Mouse (Mus musculus): ENCODE results near the gene Evl. TPM values are rescaled to one million over a fixed set of nuclear protein-coding genes. Genes with fewer than 3 reads are reported as not detected.

Gene Evl
- polyA plus RNA-seq, 1 experiment from 2014 or later: 51.0 TPM

DNA sequence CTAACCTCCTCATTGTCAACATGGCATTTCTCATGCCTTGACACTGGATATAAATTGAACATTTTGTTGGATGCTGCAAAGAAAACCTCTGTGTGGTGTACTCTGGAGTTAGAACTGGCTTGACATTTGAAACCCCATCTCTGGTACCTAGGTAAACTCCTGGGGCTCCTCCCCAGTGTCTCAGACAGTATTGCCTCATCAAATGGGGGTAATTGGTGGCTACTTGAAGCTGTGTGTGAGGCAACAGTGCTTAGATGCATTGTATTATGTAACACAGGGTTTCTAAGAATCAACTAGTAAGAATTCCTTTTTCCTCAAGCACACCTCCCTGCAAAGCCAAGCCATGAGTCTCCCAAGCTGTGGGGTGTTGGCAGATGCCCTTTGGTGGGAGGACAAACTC lies 93.3 kb downstream of the Evl start:
- Histone ChIP-seq H3K9ac (ENCODE audit: low read depth, low read length) (no peak overlapping the region), H3K4me3 (ENCODE audit: low read depth, low read length) (no peak overlapping the region), H3K36me3 (ENCODE audit: control insufficient read depth, insufficient read depth, low read length) (peaks cover 4% of the 10 kb centered on the region), H3K4me2 (no peak overlapping the region), H3K4me1 (ENCODE audit: control insufficient read depth, insufficient read depth, low read length) (no peaks in the 10 kb centered on the region), H3K9me3 (replicated peaks; ENCODE audit: control insufficient read depth, low read length) (no peaks in the 10 kb centered on the region), H3K27ac (ENCODE audit: low read depth, low read length) (no peak overlapping the region), H3K27me3 (ENCODE audit: control insufficient read depth, insufficient read depth, low read length) (no peaks in the 10 kb centered on the region)
- no peak for ATAC-seq (replicated peaks; ENCODE audit: insufficient number of reproducible peaks, low FRiP score, low TSS enrichment)

DNA sequence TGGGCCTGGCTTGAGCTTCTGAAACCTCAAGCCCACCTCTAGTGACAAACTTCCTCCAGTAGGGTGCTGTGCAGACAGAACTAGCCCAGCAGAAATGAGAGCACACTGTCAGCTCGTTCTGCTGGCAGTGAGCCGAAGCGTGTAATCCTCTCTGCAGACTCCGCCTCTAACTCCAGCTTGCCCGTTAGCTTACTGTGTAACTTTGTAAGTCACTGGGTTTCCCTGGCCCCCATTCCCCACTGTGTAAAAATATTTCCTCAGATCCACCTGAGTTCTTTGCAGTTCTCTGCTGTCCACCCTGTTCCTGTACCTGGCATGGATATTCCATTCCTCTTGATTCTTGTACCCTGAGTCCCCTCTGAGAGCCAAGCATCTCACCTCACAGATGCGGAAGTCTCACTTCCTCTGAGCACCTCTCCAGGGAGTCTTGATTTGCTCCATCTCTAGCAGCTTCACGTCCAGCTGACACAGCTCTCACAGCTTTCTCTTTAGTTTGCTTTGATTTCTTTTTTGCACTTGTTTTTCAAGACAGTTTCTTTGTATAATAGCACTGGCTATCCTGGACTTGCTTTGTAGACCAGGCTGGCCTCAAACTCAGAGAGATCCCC lies 96.6 kb downstream of the Evl start:
- no peak for ATAC-seq (replicated peaks; ENCODE audit: insufficient number of reproducible peaks, low FRiP score, low TSS enrichment)
- peaks cover 17% of the 10 kb centered on the region for H3K36me3 ChIP-seq (ENCODE audit: control insufficient read depth, insufficient read depth, low read length)

DNA sequence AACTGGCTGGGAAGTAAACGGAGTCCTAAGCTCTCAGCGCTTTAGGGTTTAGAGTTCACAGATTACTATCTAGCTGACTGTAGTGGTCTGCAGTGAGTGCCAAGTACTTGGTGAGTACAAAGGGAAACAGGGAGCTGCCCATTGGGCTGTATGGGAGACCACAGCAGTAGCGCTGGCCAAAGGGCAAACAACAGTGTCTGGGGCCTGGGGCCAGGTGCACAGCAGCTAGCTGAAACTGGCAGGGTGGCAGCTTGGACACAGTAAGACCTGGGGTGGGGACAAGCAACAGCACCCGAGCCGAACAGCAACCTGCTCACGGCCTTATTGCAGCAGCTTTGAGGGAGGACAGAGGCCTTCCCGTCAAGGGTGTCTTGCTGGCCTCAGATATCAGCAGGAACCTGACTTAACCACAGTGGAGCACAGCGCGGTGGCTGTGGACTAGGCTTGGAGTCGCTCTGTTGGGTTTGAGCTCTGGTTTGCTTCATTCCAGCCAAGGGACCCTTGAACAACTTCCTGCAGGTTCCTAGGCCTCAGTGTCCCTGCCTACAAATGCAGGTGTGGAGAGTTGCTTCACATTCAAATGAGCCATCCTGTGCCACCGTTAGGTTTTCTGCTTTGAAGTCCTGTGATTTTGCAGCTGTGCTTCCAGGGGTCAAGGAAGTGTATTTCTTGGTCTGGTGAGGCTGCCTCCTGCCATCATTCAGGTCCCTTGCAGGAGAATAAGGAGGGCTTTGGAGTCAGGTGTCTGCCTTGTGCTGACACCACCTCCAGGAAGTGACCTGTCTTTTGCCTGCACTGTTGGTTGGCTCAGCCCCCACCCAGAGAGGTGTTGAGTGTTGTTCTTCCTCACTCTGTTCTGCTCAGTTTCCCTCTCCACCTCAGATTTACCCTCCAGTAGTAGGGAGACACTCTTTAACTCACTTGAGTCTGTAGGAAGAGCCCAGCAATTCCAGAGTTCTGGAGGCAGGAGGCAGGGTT lies 99.1 kb downstream of the Evl start:
- no peak overlapping the region for H3K4me2 ChIP-seq
- no peak for ATAC-seq (replicated peaks; ENCODE audit: insufficient number of reproducible peaks, low FRiP score, low TSS enrichment)
- H3K9me3 ChIP-seq (replicated peaks; ENCODE audit: control insufficient read depth, low read length): no peaks in the 10 kb centered on the region
- H3K27ac ChIP-seq (ENCODE audit: low read depth, low read length): no peak overlapping the region
- 68% methylated on average over 11 of the region's 11 CpGs for WGBS (ENCODE audit: insufficient replicate concordance)
- no peak overlapping the region for H3K4me3 ChIP-seq (ENCODE audit: low read depth, low read length)
- no peak overlapping the region for H3K9ac ChIP-seq (ENCODE audit: low read depth, low read length)
- peaks cover 19% of the 10 kb centered on the region for H3K4me1 ChIP-seq (ENCODE audit: control insufficient read depth, insufficient read depth, low read length)
- H3K27me3 ChIP-seq (ENCODE audit: control insufficient read depth, insufficient read depth, low read length): no peaks in the 10 kb centered on the region
- H3K36me3 ChIP-seq (ENCODE audit: control insufficient read depth, insufficient read depth, low read length): peaks cover 14% of the 10 kb centered on the region

More for the DNA sequence above, 96.6 kb downstream of the Evl start:
- no peak overlapping the region for H3K4me3 ChIP-seq (ENCODE audit: low read depth, low read length)
- H3K9me3 ChIP-seq (replicated peaks; ENCODE audit: control insufficient read depth, low read length): no peaks in the 10 kb centered on the region
- WGBS (ENCODE audit: insufficient replicate concordance): 74% methylated on average over 7 of the region's 7 CpGs
- no peak overlapping the region for H3K27ac ChIP-seq (ENCODE audit: low read depth, low read length)
- no peaks in the 10 kb centered on the region for H3K27me3 ChIP-seq (ENCODE audit: control insufficient read depth, insufficient read depth, low read length)
- H3K9ac ChIP-seq (ENCODE audit: low read depth, low read length): no peak overlapping the region
- no peak overlapping the region for H3K4me2 ChIP-seq
- peaks cover 8% of the 10 kb centered on the region for H3K4me1 ChIP-seq (ENCODE audit: control insufficient read depth, insufficient read depth, low read length)

DNA sequence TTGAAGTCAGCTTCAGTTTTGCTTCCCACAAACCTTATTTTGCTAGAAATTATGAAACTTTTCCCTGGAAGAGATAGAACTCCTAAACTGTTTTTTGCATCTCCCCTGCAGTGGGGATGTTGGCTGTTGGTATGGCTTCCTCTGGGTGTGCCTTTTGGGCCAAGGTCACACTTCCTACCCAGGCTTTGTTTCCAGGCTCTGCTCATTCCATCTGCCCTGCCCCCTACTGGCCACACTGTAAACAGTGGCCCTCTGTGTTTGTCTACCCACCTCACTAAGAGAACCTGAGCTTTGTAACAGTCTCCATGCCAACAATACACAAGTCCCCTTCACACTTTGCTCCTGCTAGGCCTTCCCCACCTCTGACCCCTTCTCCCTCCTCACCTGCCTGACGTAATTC lies 102.8 kb downstream of the Evl start:
- Histone ChIP-seq H3K4me2 (no peak overlapping the region), H3K27me3 (ENCODE audit: control insufficient read depth, insufficient read depth, low read length) (no peaks in the 10 kb centered on the region), H3K27ac (ENCODE audit: low read depth, low read length) (no peak overlapping the region; the same call in 1 of the 2 replicates), H3K9me3 (replicated peaks; ENCODE audit: control insufficient read depth, low read length) (no peaks in the 10 kb centered on the region), H3K9ac (ENCODE audit: low read depth, low read length) (no peak overlapping the region), H3K4me3 (ENCODE audit: low read depth, low read length) (no peak overlapping the region), H3K36me3 (ENCODE audit: control insufficient read depth, insufficient read depth, low read length) (peaks cover 14% of the 10 kb centered on the region), H3K4me1 (ENCODE audit: control insufficient read depth, insufficient read depth, low read length) (peaks cover 19% of the 10 kb centered on the region)
- no peak; the same call in 1 of the 2 replicates for ATAC-seq (replicated peaks; ENCODE audit: insufficient number of reproducible peaks, low FRiP score, low TSS enrichment)
- WGBS (ENCODE audit: insufficient replicate concordance): 85% methylated on average over 1 of the region's 1 CpGs

DNA sequence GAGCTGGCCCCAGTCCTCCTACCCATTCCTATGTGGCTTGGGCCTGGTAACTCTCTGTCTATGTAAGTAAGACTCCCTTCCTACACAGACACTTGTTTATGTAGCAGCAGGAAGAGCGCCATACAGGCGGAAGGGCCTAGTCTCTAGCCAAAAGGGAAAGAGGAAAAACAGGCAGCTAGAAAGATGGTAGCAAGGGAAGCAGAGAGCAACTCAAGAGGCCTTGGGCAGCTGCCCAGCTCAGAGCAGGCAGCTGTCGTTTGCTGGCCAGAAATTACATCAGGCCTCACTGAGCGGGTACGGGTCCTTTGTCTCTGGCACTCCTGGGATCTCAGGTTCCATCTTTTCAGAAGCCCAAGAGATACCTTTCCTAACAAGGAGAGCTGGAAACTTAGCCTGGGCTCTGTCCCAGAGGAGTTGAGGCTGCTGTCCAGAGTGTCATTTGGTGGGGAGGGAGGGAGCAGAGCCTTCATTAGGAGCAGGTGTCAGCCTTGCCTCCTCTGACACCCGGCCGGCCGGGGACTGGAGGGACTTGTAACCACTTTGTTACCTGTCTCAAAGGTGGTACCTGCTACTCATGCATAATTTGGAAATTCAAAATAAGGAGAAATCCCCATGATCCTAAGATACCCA lies 114.2 kb downstream of the Evl start:
- Histone ChIP-seq H3K27me3 (ENCODE audit: control insufficient read depth, insufficient read depth, low read length) (no peaks in the 10 kb centered on the region), H3K4me1 (ENCODE audit: control insufficient read depth, insufficient read depth, low read length) (peaks cover 3% of the 10 kb centered on the region), H3K4me3 (ENCODE audit: low read depth, low read length) (no peak overlapping the region), H3K9ac (ENCODE audit: low read depth, low read length) (no peak overlapping the region), H3K9me3 (replicated peaks; ENCODE audit: control insufficient read depth, low read length) (no peaks in the 10 kb centered on the region), H3K4me2 (no peak overlapping the region), H3K27ac (ENCODE audit: low read depth, low read length) (no peak overlapping the region), H3K36me3 (ENCODE audit: control insufficient read depth, insufficient read depth, low read length) (peaks cover 7% of the 10 kb centered on the region)
- no peak for ATAC-seq (replicated peaks; ENCODE audit: insufficient number of reproducible peaks, low FRiP score, low TSS enrichment)
- 90% methylated on average over 8 of the region's 8 CpGs for WGBS (ENCODE audit: insufficient replicate concordance)

DNA sequence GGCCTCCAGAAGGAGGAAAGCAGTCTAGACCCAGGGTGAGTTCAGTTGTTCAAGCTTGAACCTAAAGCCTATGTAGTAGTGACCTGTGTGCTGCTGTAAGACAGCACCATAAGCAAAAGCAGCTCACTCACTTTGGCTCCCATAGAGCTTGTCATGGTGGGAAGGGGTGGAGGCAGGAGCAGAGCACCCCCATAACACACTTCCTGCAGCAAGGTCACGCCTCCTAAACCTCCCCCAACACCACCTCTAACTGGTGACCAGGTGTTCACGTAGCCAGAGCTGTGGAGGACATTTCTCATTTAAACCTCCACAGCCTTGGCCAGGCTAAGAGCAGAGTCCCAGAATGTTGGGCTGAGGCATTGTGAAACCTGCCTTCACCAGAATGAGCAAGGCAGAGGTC lies 117.0 kb downstream of the Evl start:
- no peak for ATAC-seq (replicated peaks; ENCODE audit: insufficient number of reproducible peaks, low FRiP score, low TSS enrichment)
- peaks cover 12% of the 10 kb centered on the region for H3K36me3 ChIP-seq (ENCODE audit: control insufficient read depth, insufficient read depth, low read length)

DNA sequence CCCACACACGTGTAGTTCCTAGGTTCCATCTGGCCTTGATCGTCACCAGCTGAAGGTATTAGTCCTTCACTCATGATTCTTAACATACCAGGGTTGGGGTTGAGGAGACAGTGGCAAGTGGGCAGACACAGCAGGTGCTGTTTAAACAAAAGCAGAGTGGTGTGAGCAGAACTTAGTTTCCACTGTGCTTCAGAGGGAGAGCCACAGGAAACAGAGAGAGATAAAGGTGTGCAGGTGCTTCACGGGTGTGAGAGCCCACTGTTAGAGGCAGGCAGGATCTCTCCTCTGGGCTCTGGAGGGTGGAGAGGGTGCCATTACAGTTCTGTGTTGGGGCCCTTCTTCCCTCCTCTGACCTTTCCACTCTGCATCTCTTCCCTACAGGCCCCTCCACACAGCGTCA lies 118.4 kb downstream of the Evl start:
- Histone ChIP-seq H3K4me1 (ENCODE audit: control insufficient read depth, insufficient read depth, low read length) (peaks cover 3% of the 10 kb centered on the region), H3K27ac (ENCODE audit: low read depth, low read length) (no peak overlapping the region), H3K9ac (ENCODE audit: low read depth, low read length) (no peak overlapping the region), H3K36me3 (ENCODE audit: control insufficient read depth, insufficient read depth, low read length) (peaks cover 14% of the 10 kb centered on the region), H3K9me3 (replicated peaks; ENCODE audit: control insufficient read depth, low read length) (no peaks in the 10 kb centered on the region), H3K4me3 (ENCODE audit: low read depth, low read length) (no peak overlapping the region), H3K4me2 (no peak overlapping the region), H3K27me3 (ENCODE audit: control insufficient read depth, insufficient read depth, low read length) (no peaks in the 10 kb centered on the region)
- 73% methylated on average over 4 of the region's 4 CpGs for WGBS (ENCODE audit: insufficient replicate concordance)
- no peak for ATAC-seq (replicated peaks; ENCODE audit: insufficient number of reproducible peaks, low FRiP score, low TSS enrichment)

More for the DNA sequence above, 117.0 kb downstream of the Evl start:
- Histone ChIP-seq H3K4me3 (ENCODE audit: low read depth, low read length) (no peak overlapping the region), H3K9ac (ENCODE audit: low read depth, low read length) (no peak overlapping the region), H3K27ac (ENCODE audit: low read depth, low read length) (no peak overlapping the region), H3K4me2 (no peak overlapping the region), H3K9me3 (replicated peaks; ENCODE audit: control insufficient read depth, low read length) (no peaks in the 10 kb centered on the region), H3K4me1 (ENCODE audit: control insufficient read depth, insufficient read depth, low read length) (peaks cover 3% of the 10 kb centered on the region), H3K27me3 (ENCODE audit: control insufficient read depth, insufficient read depth, low read length) (no peaks in the 10 kb centered on the region)
- 80% methylated on average over 2 of the region's 2 CpGs for WGBS (ENCODE audit: insufficient replicate concordance)

DNA sequence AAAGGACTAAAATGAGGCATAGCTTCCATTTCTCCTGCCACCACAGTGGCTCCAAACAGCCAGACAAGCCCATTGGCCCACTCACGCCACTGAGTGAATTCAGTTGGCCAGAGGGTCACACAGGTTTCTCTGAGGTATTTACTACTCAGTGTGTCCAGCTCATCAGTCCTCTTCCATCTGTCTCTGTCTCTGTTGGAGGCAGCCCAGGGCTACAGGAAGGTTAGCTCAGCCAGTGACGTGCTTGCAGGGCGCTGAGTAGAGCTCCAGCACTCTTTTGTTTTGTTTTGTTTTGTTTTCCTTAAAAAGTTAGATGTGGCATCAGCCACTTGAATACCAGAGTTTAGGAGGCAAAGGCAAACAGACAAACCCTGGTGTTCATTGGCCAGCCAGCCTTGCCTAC lies 119.0 kb downstream of the Evl start:
- Histone ChIP-seq H3K36me3 (ENCODE audit: control insufficient read depth, insufficient read depth, low read length) (peaks cover 14% of the 10 kb centered on the region), H3K9ac (ENCODE audit: low read depth, low read length) (no peak overlapping the region), H3K4me3 (ENCODE audit: low read depth, low read length) (no peak overlapping the region), H3K27ac (ENCODE audit: low read depth, low read length) (no peak overlapping the region), H3K4me1 (ENCODE audit: control insufficient read depth, insufficient read depth, low read length) (peaks cover 3% of the 10 kb centered on the region; the same call in 1 of the 2 replicates), H3K27me3 (ENCODE audit: control insufficient read depth, insufficient read depth, low read length) (no peaks in the 10 kb centered on the region), H3K4me2 (no peak overlapping the region), H3K9me3 (replicated peaks; ENCODE audit: control insufficient read depth, low read length) (no peaks in the 10 kb centered on the region)
- ATAC-seq (replicated peaks; ENCODE audit: insufficient number of reproducible peaks, low FRiP score, low TSS enrichment): no peak
- WGBS (ENCODE audit: insufficient replicate concordance): 83% methylated on average over 3 of the region's 3 CpGs
